In the genomic region with DNA sequence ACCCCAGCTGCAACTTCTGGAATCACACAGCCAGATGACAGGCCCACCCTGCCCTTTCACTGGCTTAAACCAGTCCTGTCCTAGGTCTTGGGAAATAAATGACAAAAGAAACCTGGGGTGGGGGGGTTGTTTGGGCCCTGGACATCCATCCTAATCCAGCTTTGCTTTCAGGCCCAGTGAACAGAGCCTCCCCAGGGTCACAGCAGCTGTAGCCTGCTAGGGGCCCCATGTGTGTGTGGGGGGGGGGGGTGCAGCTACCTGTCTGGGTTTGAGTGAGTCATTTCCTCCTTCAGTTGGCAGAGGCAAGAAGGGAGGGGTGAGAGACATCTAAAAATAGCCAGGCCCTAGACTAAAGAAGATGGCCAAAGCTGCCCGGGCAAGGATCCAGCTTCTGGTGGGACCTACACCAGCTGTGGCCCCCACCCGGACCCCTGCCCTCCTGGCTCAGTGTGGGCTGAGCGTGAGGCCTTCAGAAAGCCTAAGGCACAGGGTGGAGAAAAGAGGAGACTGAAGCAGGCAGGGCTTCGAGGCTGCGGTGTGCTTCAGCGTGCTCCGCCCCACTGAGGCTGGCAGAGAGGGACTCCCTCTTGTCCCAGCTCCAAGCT, we compare ENCODE assay signal across 8 mouse cellular contexts. TPM values are rescaled to one million over a fixed set of nuclear protein-coding genes. Genes with fewer than 3 reads are reported as not detected.
DNase-seq lines count a peak whose midpoint lies in the region; ATAC-seq and TF ChIP-seq lines count a peak whose summit lies in the region.

No protein-coding gene starts in this region.

- 43% methylated on average over 7 of the region's 7 CpGs for WGBS in kidney, embryonic 14.5 days
- WGBS in limb, embryonic 13.5 days: 51% methylated on average over 7 of the region's 7 CpGs

- no peak overlapping the region; the same call in 1 of the 2 replicates for H3K4me2 ChIP-seq in kidney, embryonic 14.5 days (replicated peaks; ENCODE audit: low read depth, low read length)
- peak overlapping the region; percentile 12 for H3K4me2 ChIP-seq in limb, embryonic 13.5 days (replicated peaks)
- peak overlapping the region; percentile 43 for H3K4me2 ChIP-seq in myocyte (ENCODE audit: low read depth)

- peaks cover 53% of the 10 kb centered on the region for H3K4me1 ChIP-seq in kidney, embryonic 14.5 days (ENCODE audit: control insufficient read depth, insufficient read depth, low read length)
- peaks cover 66% of the 10 kb centered on the region for H3K4me1 ChIP-seq in limb, embryonic 13.5 days

- peak; percentile 45 for ATAC-seq in kidney, embryonic 14.5 days (ENCODE audit: low FRiP score, low TSS enrichment)
- ATAC-seq in granulocyte monocyte progenitor cell, adult 5-6 weeks (replicated peaks; ENCODE audit: poor library complexity, severe bottlenecking): peak; percentile 37
- peak; percentile 39; the same call in 1 of the 2 replicates for ATAC-seq in limb, embryonic 13.5 days (ENCODE audit: low FRiP score, low read depth)

- no peak for DNase-seq in kidney, adult 8-10 months
- DNase-seq in MN1 (ENCODE audit: low spot score): peak; percentile 82
- no peak for DNase-seq in left cerebral cortex, postnatal 36 days (ENCODE audit: low spot score in 2 of 2)
- no peak for DNase-seq in gastrocnemius, adult 8-10 months (ENCODE audit: low spot score in 2 of 2)

- H3ac ChIP-seq in myocyte (ENCODE audit: control insufficient read depth, insufficient read length): no peak overlapping the region

- H3K27ac ChIP-seq in kidney, embryonic 14.5 days (ENCODE audit: low read depth, low read length): peak overlapping the region; percentile 79
- H3K27ac ChIP-seq in limb, embryonic 13.5 days: peak overlapping the region; percentile 73

- TF ChIP-seq POLR2A in myocyte (IDR thresholded peaks at IDR 0.05; ENCODE audit: insufficient read length, low read depth): peak; percentile 59

- H3K36me3 ChIP-seq in kidney, embryonic 14.5 days (ENCODE audit: control insufficient read depth, insufficient read depth, low read length): no peaks in the 10 kb centered on the region
- no peaks in the 10 kb centered on the region for H3K36me3 ChIP-seq in limb, embryonic 13.5 days
- no peaks in the 10 kb centered on the region for H3K36me3 ChIP-seq in myocyte (ENCODE audit: control insufficient read depth, insufficient read depth)

- no peak overlapping the region for H3K9ac ChIP-seq in kidney, embryonic 14.5 days (ENCODE audit: low read depth, low read length)
- H3K9ac ChIP-seq in limb, embryonic 13.5 days: peak overlapping the region; percentile 40; the same call in 1 of the 2 replicates

- no peaks in the 10 kb centered on the region for H3K27me3 ChIP-seq in kidney, embryonic 14.5 days (ENCODE audit: control insufficient read depth, insufficient read depth, low read length)
- no peaks in the 10 kb centered on the region for H3K27me3 ChIP-seq in limb, embryonic 13.5 days
- no peaks in the 10 kb centered on the region for H3K27me3 ChIP-seq in myocyte (ENCODE audit: control insufficient read depth, insufficient read depth, insufficient read length)

- H3K9me3 ChIP-seq in kidney, embryonic 14.5 days (ENCODE audit: control insufficient read depth, low read length): no peaks in the 10 kb centered on the region
- no peaks in the 10 kb centered on the region for H3K9me3 ChIP-seq in limb, embryonic 13.5 days

- H3K4me3 ChIP-seq in kidney, embryonic 14.5 days (ENCODE audit: low read length): no peak overlapping the region
- no peak overlapping the region for H3K4me3 ChIP-seq in limb, embryonic 13.5 days
- H3K4me3 ChIP-seq in myocyte: no peak overlapping the region

- no peaks in the 10 kb centered on the region for H3K79me2 ChIP-seq in myocyte (ENCODE audit: control insufficient read depth, insufficient read depth)

- intact Hi-C loops in left cerebral cortex, postnatal 36 days (cut with DNase I): no loop called here

TF ChIP-seq in myocyte, 11 proteins besides CTCF, POLR2A, EP300 and RAD21:
- TF ChIP-seq MAX (IDR thresholded peaks at IDR 0.05; ENCODE audit: low read depth) (no peak), MYOG (IDR thresholded peaks at IDR 0.05; ENCODE audit: control insufficient read depth in 1 of 3, insufficient read depth in 1 of 3, insufficient read length in 2 of 3, low read depth in 2 of 3) (peak in 1 of 3 experiments; percentile 37), E2F4 (IDR thresholded peaks at IDR 0.05; ENCODE audit: insufficient read depth) (no peak), TCF12 (IDR thresholded peaks at IDR 0.05; ENCODE audit: insufficient read depth, poor library complexity, severe bottlenecking) (peak; percentile 14), SRF (IDR thresholded peaks at IDR 0.05; ENCODE audit: control insufficient read depth, insufficient read length, low read depth) (peak; percentile 27), MYOD1 (IDR thresholded peaks at IDR 0.05; ENCODE audit: control insufficient read depth in 1 of 3, insufficient read length in 2 of 3, low read depth in 2 of 3) (peak in 2 of 3 experiments; percentile 58 to 80), TCF3 (IDR thresholded peaks at IDR 0.05; ENCODE audit: insufficient read length, low read depth) (peak; percentile 5)

RNA-seq across cellular contexts. Expression of a gene that starts 28.4 kb away (rescaled TPM):
- polyA plus RNA-seq in kidney, embryonic 14.5 days (2014; fragmentation: Nextera tagmentation; extraction: Ambion mirVana): 24.6 and 36.0 TPM in 2 replicates
- total RNA-seq in granulocyte monocyte progenitor cell, adult 5-6 weeks (2014; fragmentation: Nextera tagmentation): 18.8 and 26.9 TPM in 2 replicates
- total RNA-seq in granulocyte monocyte progenitor cell, adult 5-6 weeks (2017): 14.3 and 25.0 TPM in 2 replicates
- 19.3 and 20.1 TPM in 2 replicates for polyA plus RNA-seq in limb, embryonic 13.5 days (2015; fragmentation: Nextera tagmentation; extraction: Ambion mirVana)
- 45.2 TPM for polyA plus RNA-seq in myocyte (2012; fragmentation: generic; extraction: Trizol)
- total RNA-seq in left cerebral cortex, postnatal 36 days (2021): 10 to 100 TPM; 51.8 to 56.0 TPM
- 10 to 100 TPM; 77.8 to 89.1 (median 82.1) TPM for total RNA-seq in gastrocnemius, adult 8-10 months (2022)

RNA-seq across cellular contexts. Expression of a gene that starts 43.8 kb away (rescaled TPM):
- 1.8 and 2.9 TPM in 2 replicates for polyA plus RNA-seq in kidney, embryonic 14.5 days (2014; fragmentation: Nextera tagmentation; extraction: Ambion mirVana)
- 0.49 TPM in 1 of 2 replicates, not detected in the other for total RNA-seq in granulocyte monocyte progenitor cell, adult 5-6 weeks (2014; fragmentation: Nextera tagmentation)
- 2.0 and 2.2 TPM in 2 replicates for total RNA-seq in granulocyte monocyte progenitor cell, adult 5-6 weeks (2017)
- 75.9 and 77.0 TPM in 2 replicates for polyA plus RNA-seq in limb, embryonic 13.5 days (2015; fragmentation: Nextera tagmentation; extraction: Ambion mirVana)
- 266 TPM for polyA plus RNA-seq in myocyte (2012; fragmentation: generic; extraction: Trizol)
- total RNA-seq in left cerebral cortex, postnatal 36 days (2021): 10 to 100 TPM; 33.5 to 58.5 TPM
- 10 to 100 TPM in 2 of 4 experiments, 1 to 10 TPM in 2; 4.7 to 45.4 (median 9.4) TPM for total RNA-seq in gastrocnemius, adult 8-10 months (2022)
